Mouse (Mus musculus) yolk sac, embryonic 10.5 days (tissue): ENCODE measurements around the gene Tfe3.
A peak's percentile ranks its signal among the peaks of the same experiment; 100 is the strongest.
"Not testable (repeated sequence)": the region's sequence is repeated elsewhere in the genome, so short reads cannot be mapped to it uniquely, and the experiment has no call there.

Experiments used
- DNase-seq: peaks from one replicate; pipeline ENCODE4 v3.0.0-alpha.2; 2017; ENCODE audit warnings: low spot score

Gene Tfe3

GRCm38 (mm10) chrX:7815016-7815415 is 52.7 kb downstream of the Tfe3 start:
- DNase-seq, result not testable (repeated sequence)

- DNase-seq, result peak; percentile 26
These were observed 59.8 kb downstream of the Tfe3 start, which contains the start of gene Kcnd1 for GRCm38 (mm10) chrX:7821865-7822779. Kcnd1 (plus strand) TSS chrX:7822289.
